Mouse (Mus musculus): ENCODE results near the gene Agmat.

The Agmat gene

GRCm38 (mm10) chr4:141746578-141747346 lies at the start of gene Agmat:
Gene Agmat (plus strand): TSS chr4:141746672.
- in situ Hi-C loops (cut with MboI; ENCODE audit: unreplicated experiment in 2 of 2), result no loop called here

GRCm38 (mm10) chr4:141704625-141705024 lies 41.8 kb upstream of the Agmat start:
- in situ Hi-C loops (cut with MboI; ENCODE audit: unreplicated experiment in 2 of 2), result no loop called here

GRCm38 (mm10) chr4:141705331-141705730 lies 41.1 kb upstream of the Agmat start:
- in situ Hi-C loops (cut with MboI; ENCODE audit: unreplicated experiment in 2 of 2), result no loop called here

- in situ Hi-C loops (cut with MboI; ENCODE audit: unreplicated experiment in 2 of 2), result no loop called here
Measured at GRCm38 (mm10) chr4:141708005-141708404, 38.5 kb upstream of the Agmat start.

GRCm38 (mm10) chr4:141708971-141709370 lies 37.5 kb upstream of the Agmat start:
- in situ Hi-C loops (cut with MboI; ENCODE audit: unreplicated experiment in 2 of 2), result no loop called here

- in situ Hi-C loops (cut with MboI; ENCODE audit: unreplicated experiment in 2 of 2), result no loop called here
Measured at GRCm38 (mm10) chr4:141711250-141711649, 35.2 kb upstream of the Agmat start.

- in situ Hi-C loops (cut with MboI; ENCODE audit: unreplicated experiment in 2 of 2), result no loop called here
Measured at GRCm38 (mm10) chr4:141713598-141714142, 32.8 kb upstream of the Agmat start.

- in situ Hi-C loops (cut with MboI; ENCODE audit: unreplicated experiment in 2 of 2), result no loop called here
Measured at GRCm38 (mm10) chr4:141715027-141715426, 31.4 kb upstream of the Agmat start.

- in situ Hi-C loops (cut with MboI; ENCODE audit: unreplicated experiment in 2 of 2), result no loop called here
Measured at GRCm38 (mm10) chr4:141717633-141718032, 28.8 kb upstream of the Agmat start.

GRCm38 (mm10) chr4:141719304-141719703 lies 27.2 kb upstream of the Agmat start:
- in situ Hi-C loops (cut with MboI; ENCODE audit: unreplicated experiment in 2 of 2), result no loop called here

GRCm38 (mm10) chr4:141720761-141721523 lies 25.5 kb upstream of the Agmat start:
- in situ Hi-C loops (cut with MboI; ENCODE audit: unreplicated experiment in 2 of 2), result loop anchor here in 1 of 2 experiments (5.0 to 10.0 kb wide), 2 partner anchors 71 to 166 kb away; partner anchors contain the start of genes Casp9 and Dnajc16

GRCm38 (mm10) chr4:141721961-141722360 lies 24.5 kb upstream of the Agmat start:
- in situ Hi-C loops (cut with MboI; ENCODE audit: unreplicated experiment in 2 of 2), result loop anchor here in 1 of 2 experiments (5.0 to 10.0 kb wide), 2 partner anchors 70 to 167 kb away; partner anchors contain the start of genes Casp9 and Dnajc16

GRCm38 (mm10) chr4:141722731-141723672 lies 23.5 kb upstream of the Agmat start, which contains the start of gene Ddi2:
Gene Ddi2 (minus strand): TSS chr4:141723419.
- in situ Hi-C loops (cut with MboI; ENCODE audit: unreplicated experiment in 2 of 2), result loop anchor here in 1 of 2 experiments (5.0 to 10.0 kb wide), 2 partner anchors 69 to 168 kb away; partner anchors contain the start of genes Casp9 and Dnajc16

- in situ Hi-C loops (cut with MboI; ENCODE audit: unreplicated experiment in 2 of 2), result loop anchor here in 1 of 2 experiments (5.0 to 10.0 kb wide), 2 partner anchors 69 to 169 kb away; partner anchors contain the start of genes Casp9 and Dnajc16
Measured at GRCm38 (mm10) chr4:141723673-141724068, 22.8 kb upstream of the Agmat start.

- in situ Hi-C loops (cut with MboI; ENCODE audit: unreplicated experiment in 2 of 2), result loop anchor here in 1 of 2 experiments (5.0 to 10.0 kb wide), 2 partner anchors 68 to 170 kb away; partner anchors contain the start of genes Casp9 and Dnajc16
Measured at GRCm38 (mm10) chr4:141724594-141724993, 21.9 kb upstream of the Agmat start.

GRCm38 (mm10) chr4:141725277-141725676 lies 21.2 kb upstream of the Agmat start:
- in situ Hi-C loops (cut with MboI; ENCODE audit: unreplicated experiment in 2 of 2), result loop anchor here in 1 of 2 experiments (10.0 kb wide), 1 partner anchor 170 kb away; no protein-coding TSS in a partner anchor

- in situ Hi-C loops (cut with MboI; ENCODE audit: unreplicated experiment in 2 of 2), result loop anchor here in 1 of 2 experiments (10.0 kb wide), 1 partner anchor 171 kb away; no protein-coding TSS in a partner anchor
Measured at GRCm38 (mm10) chr4:141725738-141726137, 20.7 kb upstream of the Agmat start.

GRCm38 (mm10) chr4:141729266-141729665 lies 17.2 kb upstream of the Agmat start:
- in situ Hi-C loops (cut with MboI; ENCODE audit: unreplicated experiment in 2 of 2), result loop anchor here in 1 of 2 experiments (10.0 kb wide), 1 partner anchor 174 kb away; no protein-coding TSS in a partner anchor

- in situ Hi-C loops (cut with MboI; ENCODE audit: unreplicated experiment in 2 of 2), result no loop called here
Measured at GRCm38 (mm10) chr4:141730401-141730800, 16.1 kb upstream of the Agmat start.
